Mouse (Mus musculus): ENCODE data around the gene Vmn2r117. TPM values are rescaled to one million over a fixed set of nuclear protein-coding genes. Genes with fewer than 3 reads are reported as not detected.
"Not testable (repeated sequence)": the region's sequence is repeated elsewhere in the genome, so short reads cannot be mapped to it uniquely, and the experiment has no call there.

Gene Vmn2r117
- not detected for total RNA-seq (2021)
- long read RNA-seq, experiment 1, result 0 reads
- long read RNA-seq, experiment 2, result 0 reads

GRCm38 (mm10) chr17:23479599-23479998, at the start of gene Vmn2r117:
TSS of gene Vmn2r117 (minus strand) at chr17:23479699.
- DNase-seq; intact Hi-C loops (cut with DNase I; ENCODE audit: low total_unique reads): not testable (repeated sequence)

GRCm38 (mm10) chr17:23522941-23523732, 43.6 kb upstream of the Vmn2r117 start:
- DNase-seq; intact Hi-C loops (cut with DNase I; ENCODE audit: low total_unique reads): not testable (repeated sequence)

- DNase-seq, result no peak
- intact Hi-C loops (cut with DNase I; ENCODE audit: low total_unique reads), result no loop called here
These were observed 39.4 kb upstream of the Vmn2r117 start for GRCm38 (mm10) chr17:23518701-23519423.

- intact Hi-C loops (cut with DNase I; ENCODE audit: low total_unique reads), result no loop called here
- DNase-seq, result no peak
These were observed 46.3 kb downstream of the Vmn2r117 start for GRCm38 (mm10) chr17:23433150-23433679.

Other genes with a start within 250 kb of the Vmn2r117 start
- not detected for gene Vmn2r114, start 167.2 kb downstream of the Vmn2r117 start, total RNA-seq (2021)
- gene Vmn2r115, start 136.0 kb downstream of the Vmn2r117 start, total RNA-seq (2021), result not detected
- gene Vmn2r116, start 95.1 kb downstream of the Vmn2r117 start, total RNA-seq (2021), result not detected
- 1 to 10 TPM; 2.2 to 2.6 TPM for gene Zfp213, start 84.5 kb upstream of the Vmn2r117 start, total RNA-seq (2021)
- gene Zfp13, start 119.8 kb upstream of the Vmn2r117 start, total RNA-seq (2021), result 1 to 10 TPM; 4.9 TPM
- not detected for gene Zscan10, start 121.2 kb upstream of the Vmn2r117 start, total RNA-seq (2021)
- under 1 TPM; 0.20 to 0.27 TPM for gene Mmp25, start 165.6 kb upstream of the Vmn2r117 start, total RNA-seq (2021)
- gene Bicdl2, start 180.8 kb upstream of the Vmn2r117 start, total RNA-seq (2021), result not detected
- gene Hcfc1r1, start 193.9 kb upstream of the Vmn2r117 start, total RNA-seq (2021), result 100 to 1,000 TPM; 223 to 235 TPM
- gene Thoc6, start 194.2 kb upstream of the Vmn2r117 start, total RNA-seq (2021), result 10 to 100 TPM; 15.8 to 19.1 TPM
- gene Tnfrsf12a, start 197.8 kb upstream of the Vmn2r117 start, total RNA-seq (2021), result 10 to 100 TPM; 18.7 to 57.3 TPM
- gene Cldn6, start 199.6 kb upstream of the Vmn2r117 start, total RNA-seq (2021), result not detected
- under 1 TPM; 0.23 to 0.51 TPM for gene Cldn9, start 204.3 kb upstream of the Vmn2r117 start, total RNA-seq (2021)
- gene 1520401A03Rik, start 243.1 kb upstream of the Vmn2r117 start, total RNA-seq (2021), result under 1 TPM in 1 of 2 experiments, not detected in 1; 0.09 TPM
- 1 to 10 TPM; 2.1 to 2.3 TPM for gene Pkmyt1, start 246.6 kb upstream of the Vmn2r117 start, total RNA-seq (2021)